Mouse (Mus musculus) liver, embryonic 15.5 days (tissue): Measurements from ENCODE around the gene Abca12. TPM values are rescaled to one million over a fixed set of nuclear protein-coding genes. Genes with fewer than 3 reads are reported as not detected.

Experiments used
- ATAC-seq: fragments of 200-750 bp; cut with Nextera tagmentation; 2 replicates; pipeline ENCODE4 v1.8.0; 2017; ENCODE audit warnings: moderate number of reproducible peaks, mild to moderate bottlenecking, moderate library complexity; ENCODE audit not compliant: insufficient read depth
- H3K27ac ChIP-seq: fragments of 300-500 bp; sonication (generic); replicated peaks from 2 replicates; pipeline ENCODE4 v1.5.1; 2015; ENCODE audit warnings: mild to moderate bottlenecking, inconsistent platforms
- H3K27me3 ChIP-seq: fragments of 300-500 bp; sonication (generic); 2 replicates; pipeline ENCODE4 v1.6.1; 2015; ENCODE audit warnings: mild to moderate bottlenecking, inconsistent platforms
- H3K36me3 ChIP-seq: fragments of 300-500 bp; sonication (generic); replicated peaks from 2 replicates; pipeline ENCODE4 v1.6.1; 2015; ENCODE audit warnings: moderate library complexity, mild to moderate bottlenecking, inconsistent platforms
- H3K4me1 ChIP-seq: fragments of 300-500 bp; sonication (generic); replicated peaks from 2 replicates; pipeline ENCODE4 v1.6.1; 2015; ENCODE audit warnings: inconsistent platforms
- H3K4me2 ChIP-seq: fragments of 300-500 bp; sonication (generic); 2 replicates; pipeline ENCODE4 v1.6.1; 2015; ENCODE audit warnings: moderate library complexity, mild to moderate bottlenecking, inconsistent platforms
- H3K4me3 ChIP-seq: fragments of 300-500 bp; sonication (generic); replicated peaks from 2 replicates; pipeline ENCODE4 v1.5.1; 2015; ENCODE audit warnings: mild to moderate bottlenecking, inconsistent platforms
- H3K9ac ChIP-seq: fragments of 300-500 bp; sonication (generic); 2 replicates; pipeline ENCODE4 v1.6.1; 2015; ENCODE audit warnings: moderate library complexity, mild to moderate bottlenecking, inconsistent platforms
- H3K9me3 ChIP-seq: fragments of 300-500 bp; sonication (generic); replicated peaks from 2 replicates; pipeline ENCODE4 v1.6.1; 2016; ENCODE audit warnings: inconsistent platforms
- WGBS: fragments of 180-500 bp; shearing (Covaris S2); methylation state at CpG from one replicate; pipeline ENCODE4 v1.1.7; 2015; ENCODE audit warnings: mixed read lengths; ENCODE audit not compliant: insufficient replicate concordance; 5-methylcytosine and 5-hydroxymethylcytosine counted together
- polyA plus RNA-seq: library from polyadenylated mRNA; unstranded; fragments of >200 nt; fragmentation: Nextera tagmentation; extraction: Ambion mirVana; gene quantifications from 2 replicates; pipeline ENCODE4 v1.2.1, GENCODE M21; 2015

Gene Abca12
- polyA plus RNA-seq, 1 experiment from 2014 or later = not detected

DNA sequence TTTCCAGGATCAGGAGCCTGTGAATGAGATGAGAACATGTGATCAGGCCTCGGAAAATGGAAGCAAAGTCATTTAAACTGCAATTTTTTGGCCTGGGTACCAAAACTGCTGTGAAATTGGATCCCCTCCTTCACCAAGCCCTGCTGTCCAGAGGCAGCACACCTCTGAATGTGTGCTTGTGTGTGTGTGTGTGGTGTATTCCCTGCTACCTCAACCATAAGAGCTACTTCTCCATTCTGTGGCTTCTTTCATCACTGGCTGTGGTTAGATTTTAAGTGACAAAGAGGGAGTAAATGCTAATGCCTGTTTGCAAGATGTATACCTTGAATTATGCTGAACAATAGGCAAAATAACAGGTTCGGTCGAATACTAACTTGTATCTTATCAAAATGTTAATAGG is 84.4 kb downstream of the Abca12 start:
- Histone ChIP-seq H3K4me2 (no peak overlapping the region), H3K9ac (no peak overlapping the region), H3K36me3 (no peaks in the 10 kb centered on the region), H3K27me3 (no peaks in the 10 kb centered on the region), H3K9me3 (no peaks in the 10 kb centered on the region), H3K4me3 (no peak overlapping the region), H3K27ac (no peak overlapping the region), H3K4me1 (no peaks in the 10 kb centered on the region)
- WGBS = 57% methylated on average over 3 of the region's 3 CpGs
- ATAC-seq = no peak

DNA sequence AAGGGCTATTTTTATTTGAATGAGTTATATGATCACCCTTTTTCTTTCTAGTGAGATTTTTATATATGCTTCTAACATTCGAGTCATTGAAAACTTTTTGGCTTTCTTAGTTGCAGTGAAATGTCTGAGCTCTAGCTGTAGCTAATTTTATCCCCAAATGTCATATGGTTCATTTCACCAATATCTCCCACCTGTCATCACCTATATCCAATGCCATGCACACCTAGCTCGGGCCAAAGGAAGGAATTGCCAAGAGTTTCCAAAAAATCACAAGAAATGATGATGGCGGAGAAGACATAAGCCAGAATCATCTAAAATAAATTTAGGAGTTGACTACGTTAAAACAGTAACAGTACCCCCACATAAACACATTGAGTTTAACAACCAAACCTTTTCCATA is 102.5 kb downstream of the Abca12 start:
- Histone ChIP-seq H3K9me3 (no peaks in the 10 kb centered on the region), H3K36me3 (no peaks in the 10 kb centered on the region), H3K27me3 (no peaks in the 10 kb centered on the region), H3K9ac (no peak overlapping the region), H3K27ac (no peak overlapping the region), H3K4me1 (no peaks in the 10 kb centered on the region), H3K4me2 (no peak overlapping the region), H3K4me3 (no peak overlapping the region)
- 56% methylated on average over 4 of the region's 4 CpGs for WGBS
- no peak for ATAC-seq

DNA sequence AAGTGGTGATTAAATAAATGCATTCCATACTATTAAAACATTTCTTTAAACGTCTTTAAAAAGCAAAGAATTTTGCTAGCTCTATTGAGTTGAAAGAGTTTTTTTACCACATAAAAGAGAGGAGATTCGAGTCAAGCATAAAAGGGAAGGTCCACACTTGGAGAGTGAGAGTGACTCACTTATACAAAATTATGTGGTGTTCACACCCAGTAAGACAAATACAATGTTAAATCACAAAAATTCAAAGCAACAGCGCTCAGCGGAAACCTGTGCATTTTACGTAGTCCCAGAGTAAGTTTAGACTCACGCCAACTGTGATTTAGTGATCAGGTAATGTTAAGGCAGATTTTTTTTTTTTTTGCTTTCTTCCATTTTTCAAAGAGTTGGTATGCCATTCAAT is 104.1 kb downstream of the Abca12 start:
- Histone ChIP-seq H3K4me3 (no peak overlapping the region), H3K4me1 (no peaks in the 10 kb centered on the region), H3K9me3 (no peaks in the 10 kb centered on the region), H3K27me3 (no peaks in the 10 kb centered on the region), H3K4me2 (no peak overlapping the region), H3K36me3 (no peaks in the 10 kb centered on the region), H3K27ac (no peak overlapping the region), H3K9ac (no peak overlapping the region)
- 61% methylated on average over 6 of the region's 6 CpGs for WGBS
- ATAC-seq = no peak

DNA sequence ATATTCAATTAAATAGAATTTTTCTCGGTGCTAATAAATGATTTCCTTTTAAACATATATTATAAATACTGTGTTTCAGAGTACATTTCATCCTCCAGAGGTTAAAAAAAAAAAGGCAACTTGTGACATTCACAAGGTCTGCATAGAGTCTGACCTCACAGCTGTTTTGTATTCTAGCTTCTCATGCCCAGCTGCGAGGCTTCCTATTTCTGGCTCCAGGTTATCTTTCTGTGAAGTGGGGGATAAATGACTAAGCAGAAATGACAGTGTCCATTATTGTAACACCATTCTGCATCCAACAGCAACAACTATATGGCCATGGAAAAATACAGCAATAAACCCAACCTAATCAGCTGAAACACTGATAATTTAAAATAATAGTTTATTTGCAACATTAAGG is 107.3 kb downstream of the Abca12 start:
- Histone ChIP-seq H3K4me3 (no peak overlapping the region), H3K9ac (no peak overlapping the region), H3K36me3 (no peaks in the 10 kb centered on the region), H3K27ac (no peak overlapping the region), H3K4me1 (no peaks in the 10 kb centered on the region), H3K27me3 (no peaks in the 10 kb centered on the region), H3K4me2 (no peak overlapping the region), H3K9me3 (no peaks in the 10 kb centered on the region)
- ATAC-seq = no peak
- 36% methylated on average over 2 of the region's 2 CpGs for WGBS

DNA sequence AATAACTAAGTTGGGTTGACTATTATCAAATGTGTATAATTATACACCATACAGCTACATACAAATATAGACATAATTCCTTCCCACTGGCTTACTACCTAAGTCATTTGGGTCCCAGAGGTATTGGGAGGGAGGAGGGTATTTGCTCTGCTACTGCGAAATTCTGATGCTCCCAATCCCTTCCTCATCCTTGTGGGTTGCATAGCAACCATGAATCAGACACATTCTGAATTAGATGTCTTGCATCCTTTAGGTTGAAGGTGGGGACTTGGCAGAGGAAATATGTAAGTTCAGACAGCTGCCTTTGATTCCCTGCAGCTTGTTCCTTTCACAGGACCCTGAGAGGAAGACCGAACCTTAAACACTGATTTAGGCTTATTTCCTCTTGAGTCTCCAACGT is 108.5 kb downstream of the Abca12 start:
- WGBS = 33% methylated on average over 3 of the region's 3 CpGs
- H3K27me3 ChIP-seq = no peaks in the 10 kb centered on the region
- no peaks in the 10 kb centered on the region for H3K9me3 ChIP-seq
- H3K4me1 ChIP-seq = no peaks in the 10 kb centered on the region
- no peaks in the 10 kb centered on the region for H3K36me3 ChIP-seq
- no peak overlapping the region for H3K4me2 ChIP-seq
- no peak overlapping the region for H3K9ac ChIP-seq
- ATAC-seq = no peak
- H3K4me3 ChIP-seq = no peak overlapping the region
- H3K27ac ChIP-seq = no peak overlapping the region

DNA sequence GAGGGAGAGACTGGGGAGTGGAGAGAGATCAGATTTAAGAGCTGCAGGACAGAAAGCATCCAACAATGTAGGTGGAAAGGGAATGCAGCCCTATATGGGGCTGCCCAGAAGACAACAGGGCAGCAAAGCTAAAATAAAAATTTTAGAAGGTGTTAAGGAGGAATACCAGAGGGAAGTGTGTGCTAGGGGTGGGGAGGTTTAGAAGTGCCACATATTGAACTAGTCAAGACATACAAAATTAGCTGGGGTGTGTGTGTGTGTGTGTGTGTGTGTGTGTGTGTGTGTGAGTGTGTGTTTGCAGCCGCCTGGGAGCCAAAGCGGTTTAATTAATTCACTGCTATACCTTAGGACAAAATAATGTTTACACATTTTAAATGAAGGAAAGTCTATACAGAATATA is 110.1 kb downstream of the Abca12 start:
- Histone ChIP-seq H3K4me3 (no peak overlapping the region), H3K9me3 (no peaks in the 10 kb centered on the region), H3K9ac (no peak overlapping the region), H3K4me1 (no peaks in the 10 kb centered on the region), H3K27me3 (no peaks in the 10 kb centered on the region), H3K4me2 (no peak overlapping the region), H3K36me3 (no peaks in the 10 kb centered on the region), H3K27ac (no peak overlapping the region)
- no peak for ATAC-seq
- WGBS = 81% methylated on average over 2 of the region's 2 CpGs

DNA sequence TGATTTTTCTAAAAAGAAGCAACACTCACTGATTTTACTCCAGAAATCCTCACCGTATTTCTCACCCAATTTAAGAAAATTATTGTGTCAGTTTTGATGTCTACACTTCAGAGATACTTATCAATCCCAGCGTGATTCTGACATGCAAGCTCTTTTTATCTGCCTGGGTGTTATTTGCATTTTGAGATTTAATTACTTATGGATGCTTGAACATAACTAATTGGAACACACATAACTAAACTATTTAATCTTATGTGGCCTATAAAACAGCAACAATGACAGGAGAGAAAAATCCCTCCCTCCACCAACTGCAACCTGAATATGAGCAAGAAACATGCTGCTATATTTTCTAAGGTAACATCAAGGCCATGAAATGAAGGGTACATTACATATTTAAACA is 117.7 kb downstream of the Abca12 start:
- WGBS = 56% methylated on average over 2 of the region's 2 CpGs
- H3K4me2 ChIP-seq = no peak overlapping the region
- H3K4me3 ChIP-seq = no peak overlapping the region
- no peak for ATAC-seq
- H3K9ac ChIP-seq = no peak overlapping the region
- H3K27ac ChIP-seq = no peak overlapping the region
- H3K4me1 ChIP-seq = no peaks in the 10 kb centered on the region
- no peaks in the 10 kb centered on the region for H3K9me3 ChIP-seq
- H3K36me3 ChIP-seq = no peaks in the 10 kb centered on the region
- no peaks in the 10 kb centered on the region for H3K27me3 ChIP-seq

DNA sequence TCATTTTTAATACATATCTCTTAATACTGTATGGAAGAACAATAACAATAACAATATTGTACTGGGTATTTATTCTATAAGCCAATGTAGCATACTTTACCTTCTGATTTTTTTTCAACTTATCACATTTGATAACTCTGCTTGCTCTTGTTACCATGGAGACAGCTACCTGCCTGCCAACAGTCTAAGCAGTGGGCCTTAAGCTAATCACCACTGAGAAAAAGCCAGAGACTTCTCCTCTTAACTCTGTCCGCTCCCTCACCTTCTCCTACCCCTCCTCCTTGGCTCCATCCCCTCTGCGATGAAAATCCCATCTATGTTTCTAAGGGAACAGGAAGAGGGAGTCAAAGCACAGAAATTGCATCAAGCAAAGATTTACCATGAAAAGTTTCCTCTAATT is 118.1 kb downstream of the Abca12 start:
- H3K4me1 ChIP-seq = no peaks in the 10 kb centered on the region
- H3K4me3 ChIP-seq = no peak overlapping the region
- no peaks in the 10 kb centered on the region for H3K36me3 ChIP-seq
- WGBS = 56% methylated on average over 2 of the region's 2 CpGs
- no peak for ATAC-seq
- H3K27ac ChIP-seq = no peak overlapping the region
- no peaks in the 10 kb centered on the region for H3K27me3 ChIP-seq
- H3K9me3 ChIP-seq = no peaks in the 10 kb centered on the region
- H3K9ac ChIP-seq = no peak overlapping the region
- H3K4me2 ChIP-seq = no peak overlapping the region

DNA sequence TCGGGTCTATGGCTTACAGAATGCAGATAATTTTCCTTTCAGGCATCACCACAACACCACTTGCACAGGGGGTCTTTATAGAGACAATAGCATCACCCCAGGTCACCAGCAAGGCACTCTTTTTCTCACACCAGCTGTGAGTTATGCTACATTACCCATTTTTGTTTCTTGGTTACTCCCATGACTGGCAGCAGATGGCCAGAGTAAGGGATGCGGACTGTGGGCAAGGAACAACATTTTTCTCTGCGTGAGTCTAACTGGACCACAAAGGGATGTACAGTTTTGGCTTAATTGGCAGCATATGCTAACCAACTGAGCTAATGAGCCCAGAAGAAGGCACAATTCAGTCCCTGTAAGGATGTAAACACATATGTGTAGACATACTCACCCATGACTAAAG is 122.8 kb downstream of the Abca12 start:
- Histone ChIP-seq H3K27ac (no peak overlapping the region), H3K9ac (no peak overlapping the region), H3K27me3 (no peaks in the 10 kb centered on the region), H3K4me3 (no peak overlapping the region), H3K36me3 (no peaks in the 10 kb centered on the region), H3K4me2 (no peak overlapping the region), H3K4me1 (no peaks in the 10 kb centered on the region), H3K9me3 (no peaks in the 10 kb centered on the region)
- 55% methylated on average over 3 of the region's 3 CpGs for WGBS
- no peak for ATAC-seq

DNA sequence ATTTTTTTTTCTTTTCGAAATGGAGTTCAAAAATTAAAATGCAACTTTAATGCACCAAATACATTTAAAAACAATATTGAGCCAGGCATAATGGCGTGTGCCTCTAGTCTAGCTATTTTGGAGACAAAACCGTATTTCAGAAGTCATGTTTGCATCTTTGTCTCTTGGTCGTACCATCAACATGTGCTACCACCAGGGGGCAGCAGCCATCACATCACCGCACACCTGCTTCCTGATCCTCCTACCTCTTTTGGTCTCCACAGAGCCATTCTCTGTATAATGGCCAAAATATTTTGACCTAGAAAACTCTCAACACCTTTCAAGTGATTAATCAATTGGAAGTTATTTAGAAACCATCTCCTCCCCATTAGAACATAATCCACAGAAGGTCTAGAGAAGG is 125.2 kb downstream of the Abca12 start:
- no peak overlapping the region for H3K27ac ChIP-seq
- H3K36me3 ChIP-seq = no peaks in the 10 kb centered on the region
- no peak for ATAC-seq
- no peak overlapping the region for H3K4me2 ChIP-seq
- no peaks in the 10 kb centered on the region for H3K27me3 ChIP-seq
- no peak overlapping the region for H3K9ac ChIP-seq
- no peak overlapping the region for H3K4me3 ChIP-seq
- WGBS = 16% methylated on average over 5 of the region's 5 CpGs
- no peaks in the 10 kb centered on the region for H3K4me1 ChIP-seq
- H3K9me3 ChIP-seq = no peaks in the 10 kb centered on the region

DNA sequence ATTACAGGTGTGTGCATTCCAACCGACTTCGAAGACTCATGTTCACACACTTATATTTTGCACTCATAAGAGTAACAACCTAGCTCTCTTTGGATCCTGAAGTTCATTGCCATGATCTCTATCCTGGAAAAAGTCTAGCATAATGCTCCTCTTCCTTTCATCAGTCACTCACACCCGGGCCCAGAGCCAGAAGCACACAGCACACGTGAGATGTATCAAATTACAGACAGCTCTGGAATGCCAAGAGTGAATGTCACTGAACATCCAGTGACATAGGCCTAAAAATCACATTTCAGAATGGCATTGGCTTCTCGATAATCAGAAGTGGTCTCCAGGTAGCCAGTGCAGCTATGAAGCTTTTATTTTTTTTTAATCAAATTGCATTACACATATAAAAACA is 137.8 kb downstream of the Abca12 start:
- H3K27ac ChIP-seq = no peak overlapping the region
- no peaks in the 10 kb centered on the region for H3K36me3 ChIP-seq
- 44% methylated on average over 5 of the region's 5 CpGs for WGBS
- H3K9me3 ChIP-seq = no peaks in the 10 kb centered on the region
- H3K4me1 ChIP-seq = no peaks in the 10 kb centered on the region
- ATAC-seq = no peak
- no peak overlapping the region for H3K9ac ChIP-seq
- no peak overlapping the region for H3K4me3 ChIP-seq
- no peak overlapping the region for H3K4me2 ChIP-seq
- H3K27me3 ChIP-seq = no peaks in the 10 kb centered on the region

DNA sequence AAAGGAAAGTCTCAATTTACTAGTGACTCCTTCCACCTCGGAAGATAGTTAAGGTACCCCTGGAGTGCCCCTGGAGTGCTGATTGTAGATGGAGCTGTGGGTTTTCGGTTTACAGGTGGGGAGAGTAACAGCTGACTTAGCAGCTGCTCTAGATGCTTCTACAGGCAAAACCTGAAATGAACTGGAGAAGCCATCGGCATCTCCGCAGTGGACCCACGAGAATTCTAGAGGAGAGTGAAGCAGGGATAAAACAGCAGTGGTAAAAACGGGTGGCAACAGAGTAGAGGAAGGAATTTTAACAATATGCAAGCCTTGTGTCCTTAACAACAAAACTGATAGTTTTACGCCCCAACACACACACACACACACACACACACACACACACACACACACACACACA is 142.2 kb downstream of the Abca12 start:
- no peak overlapping the region for H3K4me3 ChIP-seq
- 56% methylated on average over 7 of the region's 7 CpGs for WGBS
- no peaks in the 10 kb centered on the region for H3K4me1 ChIP-seq

More for the DNA sequence above, 142.2 kb downstream of the Abca12 start:
- Histone ChIP-seq H3K27me3 (no peaks in the 10 kb centered on the region), H3K36me3 (no peaks in the 10 kb centered on the region), H3K27ac (no peak overlapping the region), H3K9me3 (no peaks in the 10 kb centered on the region), H3K9ac (no peak overlapping the region), H3K4me2 (no peak overlapping the region)
- ATAC-seq = no peak
